Mouse (Mus musculus): ENCODE results near the gene Creb3l4. TPM values are rescaled to one million over a fixed set of nuclear protein-coding genes. Genes with fewer than 3 reads are reported as not detected.

Gene Creb3l4
- total and polyA plus RNA-seq, 3 experiments = 0.07 to 0.08 TPM; not detected in 1

DNA sequence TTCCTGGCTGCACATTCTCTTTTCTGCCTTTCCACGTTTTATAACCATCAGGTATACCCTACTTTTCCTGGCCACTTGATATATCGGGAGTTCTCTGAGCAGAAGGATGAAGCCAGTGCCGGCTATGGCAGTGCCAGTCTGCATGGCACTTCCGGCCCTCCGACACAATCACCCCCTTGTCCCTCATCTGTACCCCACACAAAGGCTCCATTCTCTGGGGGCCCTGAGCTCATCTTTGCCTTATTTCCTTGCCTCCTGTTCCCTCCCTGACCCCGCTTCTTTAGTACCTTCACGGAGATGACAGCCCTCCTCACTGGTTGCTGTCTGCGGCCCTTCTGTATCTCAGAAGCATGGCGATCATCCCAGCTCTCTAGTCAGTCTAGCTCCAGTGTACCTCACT lies 37.4 kb upstream of the Creb3l4 start:
- H3K27me3 ChIP-seq (ENCODE audit: control insufficient read depth in 1 of 2, insufficient read depth in 2 of 2, low read length in 2 of 2) = no peaks in the 10 kb centered on the region
- DNase-seq (ENCODE audit: low read depth, low spot score) = no peak
- no peak overlapping the region for H3K4me3 ChIP-seq (ENCODE audit: control insufficient read depth in 1 of 2, insufficient read depth in 1 of 2, low read depth in 2 of 2, low read length in 2 of 2)
- no peaks in the 10 kb centered on the region for H3K4me1 ChIP-seq (ENCODE audit: control insufficient read depth in 1 of 2, insufficient read depth in 2 of 2, low read length in 2 of 2)
- TF ChIP-seq ZNF384 (IDR thresholded peaks at IDR 0.05; ENCODE audit: low read depth, low read length) = no peak
- no peak for TF ChIP-seq POLR2AphosphoS2 (IDR thresholded peaks at IDR 0.05; ENCODE audit: low read length)
- no peak for TF ChIP-seq GATA1 (IDR thresholded peaks at IDR 0.05; ENCODE audit: low read depth, low read length)
- TF ChIP-seq SIN3A (IDR thresholded peaks at IDR 0.05; ENCODE audit: low read length) = no peak
- no peak for TF ChIP-seq NELFE (IDR thresholded peaks at IDR 0.05; ENCODE audit: low read depth, low read length)
- no peak for TF ChIP-seq MAZ (IDR thresholded peaks at IDR 0.05; ENCODE audit: low read depth, low read length)
- TF ChIP-seq MAX (IDR thresholded peaks at IDR 0.05; ENCODE audit: low read length) = no peak
- no peak for TF ChIP-seq RCOR1 (IDR thresholded peaks at IDR 0.05; ENCODE audit: low read depth, low read length)
- TF ChIP-seq JUND (IDR thresholded peaks at IDR 0.05; ENCODE audit: low read depth, low read length) = no peak
- TF ChIP-seq TBP (IDR thresholded peaks at IDR 0.05; ENCODE audit: low read depth, low read length) = no peak
- TF ChIP-seq E2F4 (IDR thresholded peaks at IDR 0.05; ENCODE audit: borderline replicate concordance, low read depth, low read length) = no peak
- no peak for TF ChIP-seq CHD2 (IDR thresholded peaks at IDR 0.05; ENCODE audit: low read length)
- no peak overlapping the region for H3K27ac ChIP-seq (ENCODE audit: control insufficient read depth, low read depth, low read length)
- H3K9ac ChIP-seq (ENCODE audit: control insufficient read depth, low read depth, low read length, poor library complexity, severe bottlenecking) = no peak overlapping the region
- no peaks in the 10 kb centered on the region for H3K79me2 ChIP-seq (ENCODE audit: control insufficient read depth, insufficient read depth, low read length, poor library complexity)
- peaks cover 0 to 9% of the 10 kb centered on the region in 2 experiments; a peak in 2 of 4 replicates for H3K36me3 ChIP-seq (ENCODE audit: control insufficient read depth in 1 of 2, insufficient read depth in 2 of 2, low read length in 2 of 2)
- H3K9me3 ChIP-seq (replicated peaks; ENCODE audit: insufficient read depth, low read length) = no peaks in the 10 kb centered on the region

DNA sequence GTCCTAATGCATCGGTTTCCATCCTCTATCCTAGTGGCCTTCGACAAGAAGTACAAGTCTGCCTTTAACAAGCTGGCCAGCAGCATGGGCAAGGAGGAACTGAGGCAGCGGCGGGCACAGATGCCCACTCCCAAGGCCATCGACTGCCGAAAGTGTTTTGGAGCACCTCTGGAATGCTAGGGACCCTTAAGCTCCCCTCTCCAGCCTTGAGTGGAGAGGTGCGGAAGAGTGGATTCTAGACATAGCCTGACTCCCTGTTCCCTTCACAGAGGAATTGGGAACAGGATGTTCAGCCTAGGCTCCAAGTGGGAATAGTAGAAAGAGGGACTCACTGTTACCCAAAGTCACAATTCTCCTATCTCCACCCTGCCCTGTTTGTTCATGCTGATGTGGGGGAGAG lies 36.4 kb upstream of the Creb3l4 start:
- no peaks in the 10 kb centered on the region for H3K27me3 ChIP-seq (ENCODE audit: control insufficient read depth in 1 of 2, insufficient read depth in 2 of 2, low read length in 2 of 2)
- no peak for DNase-seq (ENCODE audit: low read depth, low spot score)
- no peak overlapping the region for H3K27ac ChIP-seq (ENCODE audit: control insufficient read depth, low read depth, low read length)
- H3K4me3 ChIP-seq (ENCODE audit: control insufficient read depth in 1 of 2, insufficient read depth in 1 of 2, low read depth in 2 of 2, low read length in 2 of 2) = no peak overlapping the region
- TF ChIP-seq POLR2AphosphoS2 (IDR thresholded peaks at IDR 0.05; ENCODE audit: low read length) = no peak
- TF ChIP-seq HCFC1 (IDR thresholded peaks at IDR 0.05; ENCODE audit: low read depth, low read length) = no peak
- no peak for TF ChIP-seq ZC3H11A (IDR thresholded peaks at IDR 0.05; ENCODE audit: low read depth, low read length)
- TF ChIP-seq POLR2A (IDR thresholded peaks at IDR 0.05; ENCODE audit: control insufficient read depth in 1 of 2, insufficient read depth in 1 of 2, low read depth in 1 of 2, low read length in 2 of 2, poor library complexity in 1 of 2) = no peak
- TF ChIP-seq CHD2 (IDR thresholded peaks at IDR 0.05; ENCODE audit: low read length) = no peak
- TF ChIP-seq MAFK (IDR thresholded peaks at IDR 0.05; ENCODE audit: borderline replicate concordance, low read depth, low read length) = no peak
- no peak for TF ChIP-seq EP300 (IDR thresholded peaks at IDR 0.05; ENCODE audit: low read depth in 1 of 2, low read length in 2 of 2)
- peaks cover 0 to 9% of the 10 kb centered on the region in 2 experiments; a peak in 2 of 4 replicates for H3K36me3 ChIP-seq (ENCODE audit: control insufficient read depth in 1 of 2, insufficient read depth in 2 of 2, low read length in 2 of 2)
- no peaks in the 10 kb centered on the region for H3K79me2 ChIP-seq (ENCODE audit: control insufficient read depth, insufficient read depth, low read length, poor library complexity)
- H3K9ac ChIP-seq (ENCODE audit: control insufficient read depth, low read depth, low read length, poor library complexity, severe bottlenecking) = no peak overlapping the region
- H3K9me3 ChIP-seq (replicated peaks; ENCODE audit: insufficient read depth, low read length) = no peaks in the 10 kb centered on the region
- no peaks in the 10 kb centered on the region for H3K4me1 ChIP-seq (ENCODE audit: control insufficient read depth in 1 of 2, insufficient read depth in 2 of 2, low read length in 2 of 2)

DNA sequence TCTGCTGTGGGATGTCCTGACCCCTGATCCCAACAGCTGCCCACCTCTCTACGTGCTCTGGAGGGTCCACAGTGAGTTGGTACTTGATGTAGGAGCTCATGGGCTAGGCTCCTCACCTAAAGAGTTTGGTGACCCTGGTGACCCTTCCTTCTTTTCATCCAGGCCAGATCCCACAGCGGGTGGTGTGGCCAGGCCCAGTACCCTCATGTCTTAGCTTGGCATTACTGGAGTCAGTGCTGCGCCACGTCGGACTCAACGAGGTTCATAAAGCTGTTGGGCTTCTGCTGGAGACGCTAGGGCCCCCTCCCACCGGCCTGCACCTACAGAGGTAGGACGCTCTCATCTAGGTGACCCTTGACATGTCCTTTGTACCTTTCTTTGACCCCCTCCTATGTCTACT lies 35.9 kb upstream of the Creb3l4 start:
- H3K4me3 ChIP-seq (ENCODE audit: control insufficient read depth in 1 of 2, insufficient read depth in 1 of 2, low read depth in 2 of 2, low read length in 2 of 2) = no peak overlapping the region
- no peak overlapping the region for H3K9ac ChIP-seq (ENCODE audit: control insufficient read depth, low read depth, low read length, poor library complexity, severe bottlenecking)
- H3K36me3 ChIP-seq (ENCODE audit: control insufficient read depth in 1 of 2, insufficient read depth in 2 of 2, low read length in 2 of 2) = peaks cover 0 to 9% of the 10 kb centered on the region in 2 experiments; a peak in 2 of 4 replicates
- no peaks in the 10 kb centered on the region for H3K27me3 ChIP-seq (ENCODE audit: control insufficient read depth in 1 of 2, insufficient read depth in 2 of 2, low read length in 2 of 2)
- no peaks in the 10 kb centered on the region for H3K9me3 ChIP-seq (replicated peaks; ENCODE audit: insufficient read depth, low read length)
- no peak overlapping the region for H3K27ac ChIP-seq (ENCODE audit: control insufficient read depth, low read depth, low read length)
- H3K79me2 ChIP-seq (ENCODE audit: control insufficient read depth, insufficient read depth, low read length, poor library complexity) = no peaks in the 10 kb centered on the region
- DNase-seq (ENCODE audit: low read depth, low spot score) = no peak
- no peaks in the 10 kb centered on the region for H3K4me1 ChIP-seq (ENCODE audit: control insufficient read depth in 1 of 2, insufficient read depth in 2 of 2, low read length in 2 of 2)
- TF ChIP-seq ELF1 (IDR thresholded peaks at IDR 0.05; ENCODE audit: low read depth, low read length) (no peak), RCOR1 (IDR thresholded peaks at IDR 0.05; ENCODE audit: low read depth, low read length) (no peak), CTCF (IDR thresholded peaks at IDR 0.05 in 2 of 3, conservative IDR thresholded peaks at IDR 0.05 in 1 of 3; ENCODE audit: control insufficient read depth in 1 of 3, insufficient read depth in 1 of 3, low read depth in 2 of 3, low read length in 3 of 3, poor library complexity in 1 of 3, severe bottlenecking in 1 of 3) (no peak), ETS1 (IDR thresholded peaks at IDR 0.05; ENCODE audit: low read depth, low read length) (no peak), ZMIZ1 (IDR thresholded peaks at IDR 0.05; ENCODE audit: low read depth, low read length) (no peak), EP300 (IDR thresholded peaks at IDR 0.05; ENCODE audit: low read depth in 1 of 2, low read length in 2 of 2) (no peak), MYC (IDR thresholded peaks at IDR 0.05; ENCODE audit: low read depth, low read length) (no peak), UBTF (IDR thresholded peaks at IDR 0.05; ENCODE audit: borderline replicate concordance, insufficient read depth, low read depth, low read length) (no peak), MAX (IDR thresholded peaks at IDR 0.05; ENCODE audit: low read length) (no peak), MEF2A (IDR thresholded peaks at IDR 0.05; ENCODE audit: extremely low read depth, insufficient replicate concordance, low read depth, low read length, poor library complexity, severe bottlenecking) (no peak), USF2 (IDR thresholded peaks at IDR 0.05; ENCODE audit: borderline replicate concordance in 1 of 2, insufficient read depth in 1 of 2, low read depth in 1 of 2, low read length in 2 of 2) (no peak), POLR2AphosphoS5 (IDR thresholded peaks at IDR 0.05; ENCODE audit: borderline replicate concordance, low read depth, low read length) (no peak), CHD1 (IDR thresholded peaks at IDR 0.05; ENCODE audit: low read depth, low read length) (no peak)
